Mouse (Mus musculus) brain, embryonic 14.5 days (tissue): ENCODE data around the gene Gmfb.

ENCODE experiments used
- CTCF ChIP-seq: fragments of 200-500 bp; IDR thresholded peaks from 2 replicates; pipeline ENCODE4 v1.5.1; 2012; ENCODE audit warnings: inconsistent platforms, mild to moderate bottlenecking, moderate library complexity, borderline replicate concordance; ENCODE audit not compliant: insufficient read depth, insufficient read length; ENCODE audit errors: extremely low read depth
- POLR2A ChIP-seq: fragments of 200-500 bp; IDR thresholded peaks from 2 replicates; pipeline ENCODE4 v1.6.1; 2012; ENCODE audit warnings: mild to moderate bottlenecking, inconsistent platforms, borderline replicate concordance; ENCODE audit not compliant: poor library complexity, insufficient read depth, insufficient read length, severe bottlenecking; ENCODE audit errors: extremely low read depth

DNA sequence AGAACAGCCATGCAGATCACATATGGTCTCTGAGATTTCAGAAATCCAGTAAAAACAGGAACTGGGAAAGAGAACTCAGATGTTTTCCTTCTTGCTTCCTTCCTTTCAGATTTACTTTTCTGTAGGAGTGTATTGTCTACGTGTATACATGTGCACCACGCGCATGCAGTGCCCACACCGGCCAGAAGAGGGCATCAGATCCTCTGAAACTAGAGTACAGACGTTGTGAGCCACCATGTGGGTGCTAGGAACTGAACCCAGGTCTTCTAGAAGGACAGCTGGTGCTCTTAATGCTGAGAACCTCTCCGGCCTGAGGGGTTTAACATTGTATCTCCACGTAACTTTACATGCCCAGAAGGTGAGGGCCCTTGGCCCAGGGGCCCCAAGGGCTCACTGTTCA lies 42.8 kb downstream of the Gmfb start:
- TF ChIP-seq POLR2A (no peak), CTCF (peak; percentile 24; the same call in 1 of the 2 replicates)
